Mouse (Mus musculus) stomach, postnatal 0 days (tissue): ENCODE results near the gene Gm17606.

ENCODE experiments used
- CTCF ChIP-seq: IDR thresholded peaks from 2 replicates; pipeline ENCODE4 v1.5.1; 2016; ENCODE audit warnings: antibody characterized with exemption, low read depth, mild to moderate bottlenecking, moderate library complexity
- EP300 ChIP-seq: optimal IDR thresholded peaks from 2 replicates; pipeline ENCODE3; 2016; ENCODE audit warnings: antibody characterized with exemption

- TF ChIP-seq CTCF (peak; percentile 53), EP300 (no peak)
These were observed 23.4 kb upstream of the Gm17606 start for GRCm38 (mm10) chr14:54617152-54617896.
